Mouse (Mus musculus): ENCODE measurements around the gene Tbc1d5. TPM values are rescaled to one million over a fixed set of nuclear protein-coding genes. Genes with fewer than 3 reads are reported as not detected.
"Not testable (repeated sequence)": the region's sequence is repeated elsewhere in the genome, so short reads cannot be mapped to it uniquely, and the experiment has no call there.

The Tbc1d5 gene
- polyA plus RNA-seq, 1 experiment from 2014 or later, result 8.8 TPM

GRCm38 (mm10) chr17:50730896-50731295 is 448.3 kb downstream of the Tbc1d5 start:
- H3K4me2 ChIP-seq (ENCODE audit: low read depth, low read length), result no peak overlapping the region
- no peak overlapping the region for H3K27ac ChIP-seq (replicated peaks; ENCODE audit: low read depth, low read length)

GRCm38 (mm10) chr17:50729577-50729976 is 449.6 kb downstream of the Tbc1d5 start:
- ATAC-seq (replicated peaks; ENCODE audit: insufficient number of reproducible peaks, low FRiP score, low TSS enrichment, low read depth), result no peak
- H3K36me3 ChIP-seq (replicated peaks; ENCODE audit: control insufficient read depth, insufficient read depth, low read depth, low read length), result no peaks in the 10 kb centered on the region
- H3K9ac ChIP-seq (replicated peaks; ENCODE audit: low read length), result no peak overlapping the region
- DNase-seq (ENCODE audit: low spot score), result no peak
- no peak overlapping the region for H3K27ac ChIP-seq (replicated peaks; ENCODE audit: low read depth, low read length)
- no peaks in the 10 kb centered on the region for H3K9me3 ChIP-seq (replicated peaks; ENCODE audit: control insufficient read depth, low read length)
- no peak overlapping the region for H3K4me2 ChIP-seq (ENCODE audit: low read depth, low read length)
- 91% methylated on average over 6 of the region's 6 CpGs for WGBS
- no peak overlapping the region for H3K4me3 ChIP-seq (ENCODE audit: low read depth, low read length)
- H3K4me1 ChIP-seq (ENCODE audit: control insufficient read depth, insufficient read depth, low read length), result no peaks in the 10 kb centered on the region
- no peaks in the 10 kb centered on the region for H3K27me3 ChIP-seq (ENCODE audit: control insufficient read depth, insufficient read depth, low read length)

More at GRCm38 (mm10) chr17:50730896-50731295, 448.3 kb downstream of the Tbc1d5 start:
- DNase-seq (ENCODE audit: low spot score), result no peak
- ATAC-seq (replicated peaks; ENCODE audit: insufficient number of reproducible peaks, low FRiP score, low TSS enrichment, low read depth), result no peak
- WGBS, result 90% methylated on average over 2 of the region's 2 CpGs
- H3K9ac ChIP-seq (replicated peaks; ENCODE audit: low read length), result no peak overlapping the region
- no peak overlapping the region for H3K4me3 ChIP-seq (ENCODE audit: low read depth, low read length)
- H3K9me3 ChIP-seq (replicated peaks; ENCODE audit: control insufficient read depth, low read length), result no peaks in the 10 kb centered on the region
- no peaks in the 10 kb centered on the region for H3K36me3 ChIP-seq (replicated peaks; ENCODE audit: control insufficient read depth, insufficient read depth, low read depth, low read length)
- H3K27me3 ChIP-seq (ENCODE audit: control insufficient read depth, insufficient read depth, low read length), result no peaks in the 10 kb centered on the region
- no peaks in the 10 kb centered on the region for H3K4me1 ChIP-seq (ENCODE audit: control insufficient read depth, insufficient read depth, low read length)

DNA sequence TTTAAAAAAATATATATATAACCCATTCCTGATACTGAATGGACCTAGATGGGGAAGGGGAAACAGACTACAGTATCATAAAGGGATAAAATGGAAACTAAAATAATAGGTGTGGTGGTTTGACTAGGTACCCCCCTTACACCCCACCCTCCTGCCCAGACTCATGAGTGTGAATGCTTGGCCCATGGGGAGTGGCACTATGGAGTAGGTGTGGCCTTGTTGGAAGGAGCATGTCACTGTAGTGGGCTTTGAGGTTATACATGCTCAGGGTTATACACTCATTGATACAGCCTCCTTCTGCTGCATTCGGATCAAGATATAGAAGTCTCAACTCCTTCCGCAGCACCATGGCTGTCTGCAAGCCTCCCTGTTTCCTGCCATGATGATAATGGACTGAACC is 450.1 kb downstream of the Tbc1d5 start:
- Histone ChIP-seq H3K27ac (replicated peaks; ENCODE audit: low read depth, low read length) (no peak overlapping the region), H3K4me3 (ENCODE audit: low read depth, low read length) (no peak overlapping the region), H3K36me3 (replicated peaks; ENCODE audit: control insufficient read depth, insufficient read depth, low read depth, low read length) (no peaks in the 10 kb centered on the region), H3K4me2 (ENCODE audit: low read depth, low read length) (no peak overlapping the region), H3K9me3 (replicated peaks; ENCODE audit: control insufficient read depth, low read length) (no peaks in the 10 kb centered on the region), H3K9ac (replicated peaks; ENCODE audit: low read length) (no peak overlapping the region), H3K4me1 (ENCODE audit: control insufficient read depth, insufficient read depth, low read length) (no peaks in the 10 kb centered on the region), H3K27me3 (ENCODE audit: control insufficient read depth, insufficient read depth, low read length) (no peaks in the 10 kb centered on the region)
- no peak for DNase-seq (ENCODE audit: low spot score)
- 86% methylated on average over 2 of the region's 2 CpGs for WGBS
- 0 out of 2 replicates have a peak, but pooled peaks have one; percentile 39 for ATAC-seq (replicated peaks; ENCODE audit: insufficient number of reproducible peaks, low FRiP score, low TSS enrichment, low read depth)

DNA sequence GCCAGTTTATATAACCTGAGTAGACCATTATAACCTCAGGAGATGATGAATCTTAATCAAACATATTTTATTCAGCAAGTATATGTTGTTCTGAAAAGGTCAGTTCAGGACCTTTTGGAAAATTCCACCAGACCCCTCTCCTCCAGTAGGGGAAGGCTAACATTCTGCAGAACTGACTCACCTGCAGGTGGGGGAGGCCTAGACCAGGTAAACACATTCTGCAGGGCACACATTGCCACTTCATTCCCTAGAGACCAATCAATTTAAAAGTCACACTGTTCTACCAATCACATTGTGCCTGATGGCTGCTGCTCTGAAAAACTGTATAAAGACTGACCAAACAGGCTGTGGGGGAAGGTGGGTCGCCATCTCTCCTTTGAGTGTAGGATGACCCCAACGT is 452.9 kb downstream of the Tbc1d5 start:
- Histone ChIP-seq H3K36me3 (replicated peaks; ENCODE audit: control insufficient read depth, insufficient read depth, low read depth, low read length) (no peaks in the 10 kb centered on the region), H3K9me3 (replicated peaks; ENCODE audit: control insufficient read depth, low read length) (no peaks in the 10 kb centered on the region), H3K4me3 (ENCODE audit: low read depth, low read length) (no peak overlapping the region), H3K27ac (replicated peaks; ENCODE audit: low read depth, low read length) (no peak overlapping the region), H3K9ac (replicated peaks; ENCODE audit: low read length) (no peak overlapping the region), H3K4me2 (ENCODE audit: low read depth, low read length) (no peak overlapping the region), H3K4me1 (ENCODE audit: control insufficient read depth, insufficient read depth, low read length) (no peaks in the 10 kb centered on the region), H3K27me3 (ENCODE audit: control insufficient read depth, insufficient read depth, low read length) (no peaks in the 10 kb centered on the region)
- 73% methylated on average over 2 of the region's 2 CpGs for WGBS
- DNase-seq (ENCODE audit: low spot score), result no peak
- ATAC-seq (replicated peaks; ENCODE audit: insufficient number of reproducible peaks, low FRiP score, low TSS enrichment, low read depth), result no peak

- DNase-seq (ENCODE audit: low spot score), result no peak
- no peak overlapping the region for H3K4me2 ChIP-seq (ENCODE audit: low read depth, low read length)
- ATAC-seq (replicated peaks; ENCODE audit: insufficient number of reproducible peaks, low FRiP score, low TSS enrichment, low read depth), result no peak
- H3K27ac ChIP-seq (replicated peaks; ENCODE audit: low read depth, low read length), result no peak overlapping the region
- no peak overlapping the region for H3K9ac ChIP-seq (replicated peaks; ENCODE audit: low read length)
- no peaks in the 10 kb centered on the region for H3K27me3 ChIP-seq (ENCODE audit: control insufficient read depth, insufficient read depth, low read length)
- 72% methylated on average over 2 of the region's 2 CpGs for whole genome bisulfite sequencing
- no peak overlapping the region for H3K4me3 ChIP-seq (ENCODE audit: low read depth, low read length)
- no peaks in the 10 kb centered on the region for H3K36me3 ChIP-seq (replicated peaks; ENCODE audit: control insufficient read depth, insufficient read depth, low read depth, low read length)
- no peaks in the 10 kb centered on the region for H3K4me1 ChIP-seq (ENCODE audit: control insufficient read depth, insufficient read depth, low read length)
- no peaks in the 10 kb centered on the region for H3K9me3 ChIP-seq (replicated peaks; ENCODE audit: control insufficient read depth, low read length)
These were observed 454.8 kb downstream of the Tbc1d5 start for GRCm38 (mm10) chr17:50724376-50724775.

- Histone ChIP-seq H3K9me3 (replicated peaks; ENCODE audit: control insufficient read depth, low read length) (no peaks in the 10 kb centered on the region), H3K36me3 (replicated peaks; ENCODE audit: control insufficient read depth, insufficient read depth, low read depth, low read length) (no peaks in the 10 kb centered on the region), H3K4me3 (ENCODE audit: low read depth, low read length) (no peak overlapping the region), H3K4me1 (ENCODE audit: control insufficient read depth, insufficient read depth, low read length) (no peaks in the 10 kb centered on the region), H3K9ac (replicated peaks; ENCODE audit: low read length) (no peak overlapping the region), H3K27ac (replicated peaks; ENCODE audit: low read depth, low read length) (no peak overlapping the region), H3K27me3 (ENCODE audit: control insufficient read depth, insufficient read depth, low read length) (no peaks in the 10 kb centered on the region), H3K4me2 (ENCODE audit: low read depth, low read length) (no peak overlapping the region)
- WGBS, result 86% methylated on average over 5 of the region's 5 CpGs
- ATAC-seq (replicated peaks; ENCODE audit: insufficient number of reproducible peaks, low FRiP score, low TSS enrichment, low read depth), result no peak
- DNase-seq (ENCODE audit: low spot score), result no peak
These were observed 461.6 kb downstream of the Tbc1d5 start for GRCm38 (mm10) chr17:50717586-50717985.

DNA sequence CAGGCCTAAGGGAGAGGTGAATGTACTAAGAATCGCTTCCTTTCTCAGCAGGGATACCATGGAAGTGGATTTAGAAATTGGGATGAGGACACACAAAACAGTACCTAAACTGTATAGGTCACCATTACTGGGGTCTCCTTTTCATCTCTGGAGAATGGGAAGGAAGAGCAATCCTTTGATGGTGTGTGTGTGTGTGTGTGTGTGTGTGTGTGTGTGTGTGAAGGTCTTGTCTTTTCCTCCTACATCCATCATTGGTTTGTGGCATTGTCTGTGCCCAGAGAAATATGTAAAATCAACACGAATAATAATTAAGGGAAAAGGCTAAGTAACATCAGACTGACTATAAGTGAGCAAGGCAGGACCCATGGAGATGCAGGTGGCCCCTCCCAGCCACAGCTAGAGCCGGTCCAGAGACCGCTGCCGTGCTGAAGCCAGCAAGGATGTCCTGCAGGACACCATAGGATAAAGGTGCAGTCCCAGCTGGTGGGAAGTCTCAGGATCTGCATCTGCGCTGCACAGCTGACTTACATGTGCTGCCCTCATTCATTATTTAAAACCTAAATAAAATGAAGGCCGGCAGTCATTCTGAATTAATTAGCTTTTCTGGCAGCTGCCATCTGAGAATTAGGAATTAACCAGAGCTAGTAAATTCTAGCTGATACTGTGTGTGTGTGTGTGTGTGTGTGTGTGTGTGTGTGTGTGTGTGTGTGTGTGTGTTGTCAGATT is 468.5 kb downstream of the Tbc1d5 start:
- ATAC-seq (replicated peaks; ENCODE audit: insufficient number of reproducible peaks, low FRiP score, low TSS enrichment, low read depth) (0 out of 2 replicates have a peak, but pooled peaks have one; percentile 39), DNase-seq (ENCODE audit: low spot score) (no peak)
- Histone ChIP-seq H3K36me3 (replicated peaks; ENCODE audit: control insufficient read depth, insufficient read depth, low read depth, low read length) (no peaks in the 10 kb centered on the region), H3K27ac (replicated peaks; ENCODE audit: low read depth, low read length) (no peak overlapping the region), H3K4me3 (ENCODE audit: low read depth, low read length) (no peak overlapping the region), H3K4me2 (ENCODE audit: low read depth, low read length) (no peak overlapping the region), H3K9ac (replicated peaks; ENCODE audit: low read length) (no peak overlapping the region), H3K4me1 (ENCODE audit: control insufficient read depth, insufficient read depth, low read length) (no peaks in the 10 kb centered on the region), H3K9me3 (replicated peaks; ENCODE audit: control insufficient read depth, low read length) (no peaks in the 10 kb centered on the region), H3K27me3 (ENCODE audit: control insufficient read depth, insufficient read depth, low read length) (no peaks in the 10 kb centered on the region; the same call in 1 of the 2 replicates)
- WGBS, result 79% methylated on average over 7 of the region's 7 CpGs

GRCm38 (mm10) chr17:50698410-50698809 is 480.7 kb downstream of the Tbc1d5 start:
- H3K9ac ChIP-seq (replicated peaks; ENCODE audit: low read length); H3K4me2 ChIP-seq (ENCODE audit: low read depth, low read length); H3K36me3 ChIP-seq (replicated peaks; ENCODE audit: control insufficient read depth, insufficient read depth, low read depth, low read length); ATAC-seq (replicated peaks; ENCODE audit: insufficient number of reproducible peaks, low FRiP score, low TSS enrichment, low read depth); H3K4me3 ChIP-seq (ENCODE audit: low read depth, low read length); DNase-seq (ENCODE audit: low spot score); H3K4me1 ChIP-seq (ENCODE audit: control insufficient read depth, insufficient read depth, low read length); H3K9me3 ChIP-seq (replicated peaks; ENCODE audit: control insufficient read depth, low read length); H3K27ac ChIP-seq (replicated peaks; ENCODE audit: low read depth, low read length); H3K27me3 ChIP-seq (ENCODE audit: control insufficient read depth, insufficient read depth, low read length): not testable (repeated sequence)
- WGBS, result 2% methylated on average over 36 of the region's 39 CpGs

Measured in embryonic facial prominence, embryonic 11.5 days (tissue).